ENCODE assay signal across 8 mouse cellular contexts in genomic region chr3:158036329-158036988, GRCm38 (mm10). TPM values are rescaled to one million over a fixed set of nuclear protein-coding genes. Genes with fewer than 3 reads are reported as not detected.
A peak's percentile ranks its signal among the peaks of the same experiment; 100 is the strongest.
DNase-seq lines count a peak whose midpoint lies in the region; ATAC-seq lines count a peak whose summit lies in the region.

Srsf11 (minus strand) TSS chr3:158036639.
Lrrc40 (plus strand) TSS chr3:158036662.

- 1% methylated on average over 55 of the region's 55 CpGs for WGBS in intestine, embryonic 14.5 days

- H3K4me2 ChIP-seq in intestine, embryonic 14.5 days (ENCODE audit: low read length) = peak within 1 kb of the TSS; percentile 93

- H3K4me3 ChIP-seq in intestine, embryonic 14.5 days (ENCODE audit: low read depth, low read length) = peak within 1 kb of the TSS; percentile 97

- peak; percentile 95 for ATAC-seq in intestine, embryonic 14.5 days (replicated peaks; ENCODE audit: low FRiP score, low TSS enrichment, low read depth)

- no peaks in the 10 kb centered on the region for H3K36me3 ChIP-seq in intestine, embryonic 14.5 days (ENCODE audit: control insufficient read depth, insufficient read depth, low read length)

- intact Hi-C loops in gastrocnemius, postnatal 14 days (cut with DNase I; ENCODE audit: low total_unique reads) = loop anchor here (5.0 kb wide), 1 partner anchor 89 kb away; the partner anchor contains the start of gene Ankrd13c
- intact Hi-C loops in left cerebral cortex, postnatal 14 days (cut with DNase I) = loop anchor here (5.0 kb wide), 1 partner anchor 89 kb away; the partner anchor contains the start of gene Ankrd13c

- H3K9me3 ChIP-seq in intestine, embryonic 14.5 days (ENCODE audit: control insufficient read depth, low read length) = no peaks in the 10 kb centered on the region

- peaks cover 25% of the 10 kb centered on the region for H3K4me1 ChIP-seq in intestine, embryonic 14.5 days (replicated peaks; ENCODE audit: control insufficient read depth, insufficient read depth, low read length)

- no peaks in the 10 kb centered on the region for H3K27me3 ChIP-seq in intestine, embryonic 14.5 days (replicated peaks; ENCODE audit: control insufficient read depth, insufficient read depth, low read length)

- peak within 1 kb of the TSS; percentile 95 for H3K9ac ChIP-seq in intestine, embryonic 14.5 days (ENCODE audit: low read length)

- DNase-seq in adrenal gland, adult (ENCODE audit: inconsistent age in 2 of 2, low spot score in 1 of 2) = peak; percentile 96 to 98
- peak; percentile 98 for DNase-seq in embryo, embryonic 10.5 days (ENCODE audit: low spot score)
- peak; percentile 95 for DNase-seq in gastrocnemius, postnatal 14 days
- peak; percentile 98 for DNase-seq in intestine, embryonic 14.5 days (ENCODE audit: low spot score)
- DNase-seq in left cerebral cortex, postnatal 14 days (ENCODE audit: low spot score in 2 of 2) = peak; percentile 95 to 96
- DNase-seq in mesoderm, embryonic 11.5 days (ENCODE audit: low read depth, low spot score) = peak; percentile 96
- peak; percentile 93 to 95 for DNase-seq in right cerebral cortex, postnatal 36 days (ENCODE audit: low spot score in 2 of 2)
- DNase-seq in yolk sac, embryonic 10.5 days (ENCODE audit: low spot score) = peak; percentile 94

- peak within 1 kb of the TSS; percentile 90 for H3K27ac ChIP-seq in intestine, embryonic 14.5 days (ENCODE audit: low read depth)

RNA-seq across cellular contexts. Expression of gene Srsf11, which starts in this region (rescaled TPM):
- total RNA-seq in gastrocnemius, postnatal 14 days (2021) = 10 to 100 TPM; 46.9 to 52.2 TPM
- 276 and 295 TPM in 2 replicates for polyA plus RNA-seq in intestine, embryonic 14.5 days (2014; fragmentation: Nextera tagmentation; extraction: Ambion mirVana)
- 100 to 1,000 TPM; 156 to 159 TPM for total RNA-seq in left cerebral cortex, postnatal 14 days (2021)

RNA-seq across cellular contexts. Expression of gene Lrrc40, which starts in this region (rescaled TPM):
- total RNA-seq in gastrocnemius, postnatal 14 days (2021) = 1 to 10 TPM; 7.5 to 9.5 TPM
- 57.7 and 69.4 TPM in 2 replicates for polyA plus RNA-seq in intestine, embryonic 14.5 days (2014; fragmentation: Nextera tagmentation; extraction: Ambion mirVana)
- total RNA-seq in left cerebral cortex, postnatal 14 days (2021) = 10 to 100 TPM; 26.8 to 29.0 TPM

Comparison
In these comparisons a context has a peak if more than half of its experiments do, and no peak if none do; other contexts are left out.
1. Peak in every context shown above with its lines: DNase-seq, ATAC-seq, H3K4me3 ChIP-seq and H3K27ac ChIP-seq.